12 mouse cellular contexts compared by ENCODE assay signal in the genomic region with DNA sequence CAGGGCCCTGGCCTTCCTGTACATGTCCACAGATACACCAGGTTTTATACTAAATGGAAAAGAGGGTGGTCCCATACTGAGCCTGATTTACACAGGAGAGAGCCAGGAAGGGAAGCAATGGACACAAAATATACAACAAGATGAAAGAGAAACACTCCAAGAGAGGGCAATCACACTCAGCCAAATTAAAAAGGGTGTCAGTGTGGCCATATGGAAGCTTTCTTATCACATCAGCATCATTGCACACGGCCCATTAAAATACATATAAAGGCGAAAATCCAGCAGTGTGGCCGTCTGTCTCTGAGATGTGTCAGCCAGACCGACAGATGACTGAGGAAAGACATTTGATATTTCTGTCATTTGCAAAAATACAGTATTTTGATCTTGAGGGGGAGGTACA.
"Had no signal": no experiment of that assay in that cellular context is flagged by ENCODE, and none has a peak within 500 bp of the region (broad histone marks: within the 10 kb centered on the region; RNA-seq: fewer than 3 reads in every experiment).

No protein-coding gene starts in this region.

- H3K9ac ChIP-seq: kidney, embryonic 15.5 days; liver, embryonic 13.5 days had no signal

- H3K4me2 ChIP-seq: kidney, embryonic 15.5 days; liver, embryonic 13.5 days had no signal

- H3K27ac ChIP-seq: kidney, embryonic 15.5 days; left cerebral cortex, adult 2 months; liver, embryonic 13.5 days; midbrain, embryonic 10.5 days had no signal

- H3K36me3 ChIP-seq: kidney, embryonic 15.5 days; liver, embryonic 13.5 days; midbrain, embryonic 10.5 days had no signal

- H3K9me3 ChIP-seq: kidney, embryonic 15.5 days; midbrain, embryonic 10.5 days had no signal

- H3K4me1 ChIP-seq: kidney, embryonic 15.5 days; liver, embryonic 13.5 days; megakaryocyte, embryonic 14.5 days had no signal

- H3K27me3 ChIP-seq: kidney, embryonic 15.5 days; liver, embryonic 13.5 days; megakaryocyte, embryonic 14.5 days had no signal

- DNase-seq: kidney, adult 8-10 months; kidney, postnatal 10 days; kidney, postnatal 36 days; layer of hippocampus, postnatal 36 days; liver, embryonic 13.5 days; lung, adult 2 months; thymus, adult 18-20 months; thymus, postnatal 36 days had no signal

- H3K4me3 ChIP-seq: kidney, embryonic 15.5 days; left cerebral cortex, adult 2 months; liver, embryonic 13.5 days; megakaryocyte, embryonic 14.5 days; midbrain, embryonic 10.5 days had no signal
